ENCODE assay signal across 8 mouse cellular contexts in genomic region chr7:64049183-64049965, GRCm38 (mm10).
A peak's percentile ranks its signal among the peaks of the same experiment; 100 is the strongest.
DNase-seq lines count a peak whose midpoint lies in the region; ATAC-seq and TF ChIP-seq lines count a peak whose summit lies in the region.

No protein-coding gene starts in this region.

- TF ChIP-seq EP300 in stomach, postnatal 0 days (optimal IDR thresholded peaks at IDR 0.05) = no peak

- no peaks in the 10 kb centered on the region for H3K9me3 ChIP-seq in kidney, embryonic 16.5 days (ENCODE audit: low read length)
- no peaks in the 10 kb centered on the region for H3K9me3 ChIP-seq in stomach, postnatal 0 days (ENCODE audit: control insufficient read depth, low read length)

- no peak overlapping the region for H3K4me3 ChIP-seq in kidney, embryonic 16.5 days (ENCODE audit: low read length)
- H3K4me3 ChIP-seq in stomach, postnatal 0 days (ENCODE audit: low read depth, low read length) = no peak overlapping the region

- no peak for DNase-seq in kidney, postnatal 25 days
- peak; percentile 35 for DNase-seq in stomach, postnatal 0 days (ENCODE audit: low spot score)
- DNase-seq in Muller cell, postnatal 12 days (ENCODE audit: inconsistent ontology term) = no peak
- DNase-seq in gastrocnemius, postnatal 25 days = no peak

- H3K4me1 ChIP-seq in kidney, embryonic 16.5 days (ENCODE audit: insufficient read depth, low read length) = peaks cover 9% of the 10 kb centered on the region; the same call in 1 of the 2 replicates
- H3K4me1 ChIP-seq in stomach, postnatal 0 days (replicated peaks; ENCODE audit: control insufficient read depth, insufficient read depth) = 0 out of 2 replicates have a peak, but pooled peaks cover 5% of the 10 kb centered on the region

- ATAC-seq in kidney, embryonic 16.5 days (ENCODE audit: low FRiP score, low TSS enrichment) = peak; percentile 44; the same call in 1 of the 2 replicates
- peak; percentile 79 for ATAC-seq in erythroid progenitor cell, adult 5-6 weeks (replicated peaks; ENCODE audit: low FRiP score, poor library complexity, severe bottlenecking)
- ATAC-seq in inflammation-experienced regulatory T-cells, adult 6 months = peak; percentile 41
- peak; percentile 78 for ATAC-seq in megakaryocyte-erythroid progenitor cell, adult 5-6 weeks (replicated peaks; ENCODE audit: low FRiP score, low TSS enrichment, poor library complexity, severe bottlenecking)
- peak; percentile 70 for ATAC-seq in stomach, postnatal 0 days (ENCODE audit: low FRiP score, low TSS enrichment)

- peak overlapping the region; percentile 73; the same call in 1 of the 2 replicates for H3K9ac ChIP-seq in kidney, embryonic 16.5 days (replicated peaks; ENCODE audit: low read length)
- no peak overlapping the region for H3K9ac ChIP-seq in stomach, postnatal 0 days (ENCODE audit: low read length)

- no peaks in the 10 kb centered on the region for H3K36me3 ChIP-seq in kidney, embryonic 16.5 days (ENCODE audit: insufficient read depth, low read length)
- no peaks in the 10 kb centered on the region for H3K36me3 ChIP-seq in stomach, postnatal 0 days (ENCODE audit: control insufficient read depth, insufficient read depth, low read length)

- TF ChIP-seq CTCF in stomach, postnatal 0 days (IDR thresholded peaks at IDR 0.05; ENCODE audit: low read depth) = no peak

- 83% methylated on average over 11 of the region's 11 CpGs for WGBS in kidney, embryonic 16.5 days
- WGBS in stomach, postnatal 0 days = 52% methylated on average over 11 of the region's 11 CpGs

- peak overlapping the region; percentile 80 for H3K4me2 ChIP-seq in kidney, embryonic 16.5 days (replicated peaks; ENCODE audit: low read depth, low read length)
- peak overlapping the region; percentile 73; the same call in 1 of the 2 replicates for H3K4me2 ChIP-seq in stomach, postnatal 0 days (replicated peaks; ENCODE audit: low read depth)

- no peaks in the 10 kb centered on the region for H3K27me3 ChIP-seq in kidney, embryonic 16.5 days (ENCODE audit: insufficient read depth, low read length)
- H3K27me3 ChIP-seq in stomach, postnatal 0 days (ENCODE audit: control insufficient read depth, insufficient read depth, low read length) = no peaks in the 10 kb centered on the region

- no peak overlapping the region for H3K27ac ChIP-seq in kidney, embryonic 16.5 days (ENCODE audit: low read length)
- no peak overlapping the region for H3K27ac ChIP-seq in stomach, postnatal 0 days (replicated peaks)
